Mouse (Mus musculus) cerebellum, adult 2 months (tissue): ENCODE results near the gene Rab20. TPM values are rescaled to one million over a fixed set of nuclear protein-coding genes. Genes with fewer than 3 reads are reported as not detected.
"Not testable (repeated sequence)": the region's sequence is repeated elsewhere in the genome, so short reads cannot be mapped to it uniquely, and the experiment has no call there.

Source experiments
- DNase-seq, 2 experiments: peaks; one replicate each; pipeline ENCODE4 v3.0.0; 2021
- H3K27ac ChIP-seq: fragments of 200-500 bp; 2 replicates; pipeline ENCODE4 v1.5.1; 2012; ENCODE audit warnings: low read length, control low read depth, inconsistent platforms; ENCODE audit not compliant: insufficient read depth
- H3K27me3 ChIP-seq: fragments of 200-500 bp; 2 replicates; pipeline ENCODE4 v1.6.1; 2012; ENCODE audit warnings: inconsistent platforms, mild to moderate bottlenecking, low read length, moderate library complexity; ENCODE audit not compliant: control insufficient read depth, insufficient read depth
- H3K4me1 ChIP-seq: fragments of 200-500 bp; 2 replicates; pipeline ENCODE4 v1.6.1; 2011; ENCODE audit warnings: low read length; ENCODE audit not compliant: control insufficient read depth, insufficient read depth
- H3K4me3 ChIP-seq: fragments of 200-500 bp; replicated peaks from 2 replicates; pipeline ENCODE3; 2011; ENCODE audit warnings: mild to moderate bottlenecking, low read depth, low read length, control low read depth; ENCODE audit not compliant: insufficient read depth
- CTCF ChIP-seq: fragments of 200-500 bp; IDR thresholded peaks from 2 replicates; pipeline ENCODE4 v1.5.1; 2011; ENCODE audit warnings: low read depth, mild to moderate bottlenecking, control low read depth, low read length, moderate library complexity, borderline replicate concordance; ENCODE audit not compliant: insufficient read depth
- POLR2A ChIP-seq: fragments of 200-500 bp; IDR thresholded peaks from 2 replicates; pipeline ENCODE4 v1.6.1; 2011; ENCODE audit warnings: low read length, control low read depth, borderline replicate concordance; ENCODE audit not compliant: insufficient read depth
- WGBS: fragments of 180-500 bp; shearing (Covaris S2); methylation state at CpG from one replicate; pipeline ENCODE4 v1.1.7; 2018; 5-methylcytosine and 5-hydroxymethylcytosine counted together
- polyA plus RNA-seq: library from polyadenylated mRNA; depleted of rRNA; stranded (reverse); fragments of >200 nt; gene quantifications from 2 replicates; pipeline ENCODE4 v1.2.3, GENCODE M21; 2012

Gene Rab20
- polyA plus RNA-seq, 1 experiment: 0.62 TPM

DNA sequence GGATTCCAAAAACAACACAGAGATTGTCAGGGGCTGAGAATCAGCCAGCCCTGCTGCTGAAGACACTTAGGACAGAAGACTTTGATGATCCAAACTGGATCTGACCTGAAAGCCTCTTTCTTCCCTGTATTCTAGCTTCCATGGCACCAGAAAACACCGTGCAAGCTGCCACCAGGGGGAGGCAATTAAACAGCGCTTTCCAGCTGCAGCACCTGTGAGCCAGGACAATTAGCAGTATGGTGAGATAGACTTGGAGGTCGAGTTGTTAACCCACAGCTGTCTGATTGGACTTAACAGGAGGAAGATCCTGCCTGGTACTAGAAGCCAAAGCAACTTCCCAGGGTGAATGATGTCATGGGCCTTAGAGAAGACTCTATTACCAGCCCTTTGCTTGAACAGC, 9.4 kb downstream of the Rab20 start:
- 19% methylated on average over 3 of the region's 3 CpGs for WGBS
- TF ChIP-seq POLR2A (no peak), CTCF (0 out of 2 replicates have a peak, but pooled peaks have one; percentile 11)
- H3K27ac ChIP-seq: no peak overlapping the region
- H3K27me3 ChIP-seq: no peaks in the 10 kb centered on the region
- H3K4me3 ChIP-seq: no peak overlapping the region
- H3K4me1 ChIP-seq: no peaks in the 10 kb centered on the region; the same call in 1 of the 2 replicates
- no peak for DNase-seq

- H3K27me3 ChIP-seq, DNase-seq, H3K27ac ChIP-seq, H3K4me1 ChIP-seq, H3K4me3 ChIP-seq: not testable (repeated sequence)
- WGBS: 72% methylated on average over 5 of the region's 5 CpGs
Measured at GRCm38 (mm10) chr8:11466528-11466927, 12.0 kb downstream of the Rab20 start.

- no peak for DNase-seq
- no peaks in the 10 kb centered on the region for H3K27me3 ChIP-seq
- no peak overlapping the region for H3K4me3 ChIP-seq
- no peaks in the 10 kb centered on the region; the same call in 1 of the 2 replicates for H3K4me1 ChIP-seq
- H3K27ac ChIP-seq: no peak overlapping the region
- WGBS: 92% methylated on average over 4 of the region's 4 CpGs
- TF ChIP-seq CTCF (no peak), POLR2A (no peak)
Measured at GRCm38 (mm10) chr8:11465619-11466018, 12.9 kb downstream of the Rab20 start.

GRCm38 (mm10) chr8:11464707-11464964, 13.9 kb downstream of the Rab20 start:
- no peak overlapping the region for H3K4me3 ChIP-seq
- H3K27ac ChIP-seq: no peak overlapping the region
- no peak for DNase-seq
- WGBS: 90% methylated on average over 3 of the region's 3 CpGs
- H3K4me1 ChIP-seq: no peaks in the 10 kb centered on the region; the same call in 1 of the 2 replicates
- TF ChIP-seq POLR2A (no peak), CTCF (no peak)
- no peaks in the 10 kb centered on the region for H3K27me3 ChIP-seq

DNA sequence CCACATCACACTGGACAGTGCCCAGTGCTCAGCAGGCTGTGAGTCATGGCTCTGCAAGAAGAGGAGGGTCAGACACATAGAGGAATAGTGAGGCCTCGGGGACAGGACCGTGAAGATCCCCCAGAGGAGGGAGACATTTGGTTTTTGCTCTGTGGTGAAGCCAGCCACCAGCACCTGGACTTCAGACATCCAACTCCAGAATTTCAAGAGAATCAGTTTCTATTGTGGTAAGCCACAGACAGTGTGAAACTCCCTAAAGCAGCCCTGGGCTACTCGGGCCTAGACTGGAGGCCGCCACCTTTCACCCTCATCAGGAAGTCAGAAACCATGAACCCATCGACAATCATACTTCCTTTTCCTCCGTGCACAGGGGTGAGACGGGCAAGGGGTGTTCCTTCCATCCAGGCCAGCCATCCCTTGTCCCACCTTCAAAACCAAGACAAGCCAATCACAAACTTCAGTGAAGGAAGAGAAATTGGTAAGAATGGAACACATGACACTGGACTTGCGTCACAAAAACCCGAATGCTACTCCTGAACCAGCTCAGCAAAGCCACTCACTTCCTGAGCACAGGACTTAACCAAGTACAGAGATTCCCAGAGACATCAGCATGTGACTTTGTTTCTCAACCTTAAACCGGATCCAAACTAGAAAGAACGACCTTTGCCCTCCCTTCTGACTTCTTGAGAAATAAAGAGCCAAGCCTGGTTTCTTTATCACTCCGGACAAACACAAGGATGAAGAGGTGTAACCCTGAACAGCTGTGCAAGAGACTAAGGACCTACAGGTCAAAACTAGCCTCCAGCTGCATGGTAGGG, 14.4 kb downstream of the Rab20 start:
- Histone ChIP-seq H3K4me1 (no peaks in the 10 kb centered on the region; the same call in 1 of the 2 replicates), H3K4me3 (no peak overlapping the region), H3K27me3 (no peaks in the 10 kb centered on the region), H3K27ac (no peak overlapping the region)
- no peak for DNase-seq
- WGBS: 85% methylated on average over 12 of the region's 12 CpGs
- no peak for TF ChIP-seq POLR2A
- TF ChIP-seq CTCF: no peak

GRCm38 (mm10) chr8:11463541-11463888, 15.0 kb downstream of the Rab20 start:
- H3K27me3 ChIP-seq: no peaks in the 10 kb centered on the region
- H3K4me1 ChIP-seq: no peaks in the 10 kb centered on the region; the same call in 1 of the 2 replicates
- H3K4me3 ChIP-seq: no peak overlapping the region
- no peak for TF ChIP-seq POLR2A
- TF ChIP-seq CTCF: no peak
- no peak for DNase-seq
- H3K27ac ChIP-seq: no peak overlapping the region
- 89% methylated on average over 2 of the region's 2 CpGs for WGBS

DNA sequence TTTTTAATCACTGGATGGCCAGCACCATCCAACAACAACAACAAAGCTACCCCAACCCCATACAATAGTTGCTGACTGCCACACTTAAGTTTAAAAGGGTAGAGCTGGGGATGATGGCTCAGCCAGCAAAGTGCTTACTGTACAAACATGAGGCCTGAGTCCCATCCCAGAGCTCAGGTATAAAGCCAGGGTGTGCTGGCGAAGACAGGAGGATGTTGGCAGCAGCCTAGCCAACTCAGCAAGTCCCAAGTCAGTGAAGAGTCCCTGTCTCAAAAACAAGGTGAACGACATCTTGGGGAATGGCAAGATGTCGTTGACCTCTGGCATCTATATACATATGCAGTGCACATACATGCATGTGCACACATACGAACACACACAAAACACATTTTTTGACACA, 15.9 kb downstream of the Rab20 start:
- no peak overlapping the region for H3K4me3 ChIP-seq
- peaks cover 3% of the 10 kb centered on the region for H3K4me1 ChIP-seq
- no peak for TF ChIP-seq POLR2A
- no peak for TF ChIP-seq CTCF
- DNase-seq: no peak
- H3K27me3 ChIP-seq: no peaks in the 10 kb centered on the region
- 95% methylated on average over 4 of the region's 4 CpGs for WGBS
- no peak overlapping the region for H3K27ac ChIP-seq

GRCm38 (mm10) chr8:11461847-11462246, 16.7 kb downstream of the Rab20 start:
- no peak overlapping the region for H3K27ac ChIP-seq
- no peaks in the 10 kb centered on the region for H3K27me3 ChIP-seq
- no peak overlapping the region for H3K4me3 ChIP-seq
- peaks cover 3% of the 10 kb centered on the region for H3K4me1 ChIP-seq
- TF ChIP-seq CTCF (no peak), POLR2A (no peak)
- DNase-seq: peak; percentile 56 to 76
- 25% methylated on average over 2 of the region's 2 CpGs for WGBS
